Mouse (Mus musculus): ENCODE results near the gene Tmem123. TPM values are rescaled to one million over a fixed set of nuclear protein-coding genes. Genes with fewer than 3 reads are reported as not detected.

Gene Tmem123
- polyA plus RNA-seq, 1 experiment from 2014 or later, result 95.8 TPM

DNA sequence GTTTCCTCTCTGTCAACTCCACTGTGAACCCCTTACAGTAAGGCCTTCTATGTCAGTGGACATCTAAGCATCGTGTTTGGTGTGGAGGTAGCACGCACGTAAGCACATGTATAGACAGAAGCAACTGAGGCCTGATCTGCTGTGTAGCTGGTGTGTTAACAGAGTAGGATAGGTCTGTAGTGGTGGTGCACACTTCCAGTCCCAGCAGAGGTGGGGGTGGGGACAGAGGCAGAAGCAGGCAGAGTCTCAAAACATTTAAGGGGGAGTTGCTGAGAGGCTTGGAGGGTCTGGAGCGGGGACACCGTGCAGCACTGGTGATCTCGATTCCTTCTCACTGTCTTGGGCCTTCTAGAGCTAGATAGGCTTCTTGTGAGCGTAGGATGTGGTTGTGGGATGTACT is 22.2 kb downstream of the Tmem123 start:
- no peak for DNase-seq (ENCODE audit: low spot score)
- H3K9me3 ChIP-seq (ENCODE audit: control insufficient read depth, low read length), result no peaks in the 10 kb centered on the region
- H3K4me1 ChIP-seq (ENCODE audit: control insufficient read depth, insufficient read depth, low read length), result no peaks in the 10 kb centered on the region
- H3K4me3 ChIP-seq (ENCODE audit: low read depth, low read length), result no peak overlapping the region
- H3K4me2 ChIP-seq (ENCODE audit: low read depth, severe bottlenecking), result no peak overlapping the region
- ATAC-seq (ENCODE audit: insufficient number of reproducible peaks, low FRiP score, low TSS enrichment, low read depth), result no peak
- no peak overlapping the region for H3K9ac ChIP-seq (ENCODE audit: low read length)
- H3K36me3 ChIP-seq (ENCODE audit: control insufficient read depth, insufficient read depth, low read length), result 0 out of 2 replicates have a peak, but pooled peaks cover 1% of the 10 kb centered on the region
- H3K27me3 ChIP-seq (ENCODE audit: control insufficient read depth, insufficient read depth, low read length), result no peaks in the 10 kb centered on the region
- WGBS, result 96% methylated on average over 7 of the region's 7 CpGs
- H3K27ac ChIP-seq (replicated peaks; ENCODE audit: low read depth, low read length), result no peak overlapping the region; the same call in 1 of the 2 replicates

- ATAC-seq (ENCODE audit: insufficient number of reproducible peaks, low FRiP score, low TSS enrichment, low read depth) (no peak), DNase-seq (ENCODE audit: low spot score) (no peak)
- Histone ChIP-seq H3K4me3 (ENCODE audit: low read depth, low read length) (no peak overlapping the region), H3K36me3 (ENCODE audit: control insufficient read depth, insufficient read depth, low read length) (peaks cover 2% of the 10 kb centered on the region; the same call in 1 of the 2 replicates), H3K27ac (replicated peaks; ENCODE audit: low read depth, low read length) (no peak overlapping the region), H3K4me1 (ENCODE audit: control insufficient read depth, insufficient read depth, low read length) (no peaks in the 10 kb centered on the region), H3K27me3 (ENCODE audit: control insufficient read depth, insufficient read depth, low read length) (no peaks in the 10 kb centered on the region), H3K9me3 (ENCODE audit: control insufficient read depth, low read length) (no peaks in the 10 kb centered on the region), H3K9ac (ENCODE audit: low read length) (no peak overlapping the region), H3K4me2 (ENCODE audit: low read depth, severe bottlenecking) (no peak overlapping the region)
- 91% methylated on average over 6 of the region's 6 CpGs for WGBS
Measured at GRCm38 (mm10) chr9:7788411-7788810, 24.6 kb downstream of the Tmem123 start.

DNA sequence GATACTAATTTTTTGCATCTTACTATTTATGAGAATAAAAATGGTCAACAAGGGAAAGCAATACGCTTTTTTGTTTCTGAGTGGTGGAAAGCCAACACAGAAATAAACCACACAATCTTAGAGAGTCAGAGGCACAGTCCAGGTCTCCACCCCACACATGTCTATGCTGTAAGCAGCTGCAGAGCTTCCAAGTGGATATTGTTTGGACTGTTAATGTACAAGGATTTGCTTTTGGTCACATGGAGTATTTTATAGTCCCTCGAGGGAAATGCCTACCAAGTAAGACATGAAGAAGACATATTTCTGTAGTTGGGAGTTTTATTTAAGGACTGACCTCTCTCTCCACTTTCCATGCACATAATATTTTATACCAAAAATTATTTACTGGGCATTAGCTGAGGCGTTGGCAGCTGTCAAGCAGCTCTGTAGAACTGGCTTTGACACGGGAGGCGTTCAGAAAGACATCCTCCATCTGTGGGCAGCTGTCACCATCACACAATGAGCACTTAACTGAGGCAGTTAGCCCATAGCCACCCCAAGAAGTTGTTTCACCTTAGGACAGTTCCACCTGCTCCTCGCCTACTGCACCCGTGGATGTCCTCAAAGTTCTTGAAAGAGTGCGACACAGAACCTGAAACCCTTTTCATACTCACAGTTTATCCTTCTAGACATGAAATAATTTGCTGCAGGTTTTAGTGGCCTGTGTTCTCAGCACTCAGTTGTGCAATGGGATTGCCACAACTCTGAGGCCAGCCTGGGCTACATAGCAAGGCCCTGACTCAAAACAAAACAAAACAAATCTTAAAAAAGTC is 26.1 kb downstream of the Tmem123 start:
- H3K4me3 ChIP-seq (ENCODE audit: low read depth, low read length), result no peak overlapping the region
- H3K9ac ChIP-seq (ENCODE audit: low read length), result no peak overlapping the region
- no peak overlapping the region for H3K4me2 ChIP-seq (ENCODE audit: low read depth, severe bottlenecking)
- WGBS, result 89% methylated on average over 8 of the region's 8 CpGs
- H3K4me1 ChIP-seq (ENCODE audit: control insufficient read depth, insufficient read depth, low read length), result no peaks in the 10 kb centered on the region
- DNase-seq (ENCODE audit: low spot score) (no peak), ATAC-seq (ENCODE audit: insufficient number of reproducible peaks, low FRiP score, low TSS enrichment, low read depth) (no peak)
- no peak overlapping the region for H3K27ac ChIP-seq (replicated peaks; ENCODE audit: low read depth, low read length)
- no peaks in the 10 kb centered on the region for H3K9me3 ChIP-seq (ENCODE audit: control insufficient read depth, low read length)
- no peaks in the 10 kb centered on the region for H3K27me3 ChIP-seq (ENCODE audit: control insufficient read depth, insufficient read depth, low read length)
- H3K36me3 ChIP-seq (ENCODE audit: control insufficient read depth, insufficient read depth, low read length), result peaks cover 2% of the 10 kb centered on the region; the same call in 1 of the 2 replicates

- Histone ChIP-seq H3K4me1 (ENCODE audit: control insufficient read depth, insufficient read depth, low read length) (no peaks in the 10 kb centered on the region), H3K27me3 (ENCODE audit: control insufficient read depth, insufficient read depth, low read length) (no peaks in the 10 kb centered on the region), H3K9me3 (ENCODE audit: control insufficient read depth, low read length) (no peaks in the 10 kb centered on the region), H3K9ac (ENCODE audit: low read length) (no peak overlapping the region), H3K4me3 (ENCODE audit: low read depth, low read length) (no peak overlapping the region), H3K4me2 (ENCODE audit: low read depth, severe bottlenecking) (no peak overlapping the region), H3K36me3 (ENCODE audit: control insufficient read depth, insufficient read depth, low read length) (peaks cover 2% of the 10 kb centered on the region; the same call in 1 of the 2 replicates), H3K27ac (replicated peaks; ENCODE audit: low read depth, low read length) (no peak overlapping the region)
- 94% methylated on average over 11 of the region's 11 CpGs for WGBS
- no peak for ATAC-seq (ENCODE audit: insufficient number of reproducible peaks, low FRiP score, low TSS enrichment, low read depth)
- DNase-seq (ENCODE audit: low spot score), result no peak
Measured at GRCm38 (mm10) chr9:7790580-7791084, 26.8 kb downstream of the Tmem123 start.

- 95% methylated on average over 2 of the region's 2 CpGs for WGBS
- Histone ChIP-seq H3K4me3 (ENCODE audit: low read depth, low read length) (no peak overlapping the region), H3K9ac (ENCODE audit: low read length) (no peak overlapping the region), H3K4me1 (ENCODE audit: control insufficient read depth, insufficient read depth, low read length) (no peaks in the 10 kb centered on the region), H3K27me3 (ENCODE audit: control insufficient read depth, insufficient read depth, low read length) (no peaks in the 10 kb centered on the region), H3K9me3 (ENCODE audit: control insufficient read depth, low read length) (no peaks in the 10 kb centered on the region), H3K36me3 (ENCODE audit: control insufficient read depth, insufficient read depth, low read length) (peaks cover 2% of the 10 kb centered on the region; the same call in 1 of the 2 replicates), H3K4me2 (ENCODE audit: low read depth, severe bottlenecking) (no peak overlapping the region), H3K27ac (replicated peaks; ENCODE audit: low read depth, low read length) (no peak overlapping the region)
- ATAC-seq (ENCODE audit: insufficient number of reproducible peaks, low FRiP score, low TSS enrichment, low read depth) (no peak), DNase-seq (ENCODE audit: low spot score) (no peak)
Measured at GRCm38 (mm10) chr9:7793561-7793960, 29.7 kb downstream of the Tmem123 start.

- Histone ChIP-seq H3K9me3 (ENCODE audit: control insufficient read depth, low read length) (no peaks in the 10 kb centered on the region), H3K4me1 (ENCODE audit: control insufficient read depth, insufficient read depth, low read length) (no peaks in the 10 kb centered on the region), H3K36me3 (ENCODE audit: control insufficient read depth, insufficient read depth, low read length) (peaks cover 2% of the 10 kb centered on the region; the same call in 1 of the 2 replicates), H3K9ac (ENCODE audit: low read length) (no peak overlapping the region), H3K4me2 (ENCODE audit: low read depth, severe bottlenecking) (no peak overlapping the region), H3K27me3 (ENCODE audit: control insufficient read depth, insufficient read depth, low read length) (no peaks in the 10 kb centered on the region), H3K27ac (replicated peaks; ENCODE audit: low read depth, low read length) (no peak overlapping the region), H3K4me3 (ENCODE audit: low read depth, low read length) (no peak overlapping the region)
- no peak for ATAC-seq (ENCODE audit: insufficient number of reproducible peaks, low FRiP score, low TSS enrichment, low read depth)
- DNase-seq (ENCODE audit: low spot score), result no peak
Measured at GRCm38 (mm10) chr9:7795581-7795980, 31.7 kb downstream of the Tmem123 start.

- ATAC-seq (ENCODE audit: insufficient number of reproducible peaks, low FRiP score, low TSS enrichment, low read depth) (no peak), DNase-seq (ENCODE audit: low spot score) (no peak)
- no peaks in the 10 kb centered on the region for H3K9me3 ChIP-seq (ENCODE audit: control insufficient read depth, low read length)
- H3K4me2 ChIP-seq (ENCODE audit: low read depth, severe bottlenecking), result no peak overlapping the region
- H3K4me1 ChIP-seq (ENCODE audit: control insufficient read depth, insufficient read depth, low read length), result no peaks in the 10 kb centered on the region
- no peaks in the 10 kb centered on the region for H3K27me3 ChIP-seq (ENCODE audit: control insufficient read depth, insufficient read depth, low read length)
- H3K27ac ChIP-seq (replicated peaks; ENCODE audit: low read depth, low read length), result no peak overlapping the region
- H3K9ac ChIP-seq (ENCODE audit: low read length), result no peak overlapping the region
- 87% methylated on average over 6 of the region's 6 CpGs for WGBS
- no peak overlapping the region for H3K4me3 ChIP-seq (ENCODE audit: low read depth, low read length)
- H3K36me3 ChIP-seq (ENCODE audit: control insufficient read depth, insufficient read depth, low read length), result peaks cover 2% of the 10 kb centered on the region; the same call in 1 of the 2 replicates
Measured at GRCm38 (mm10) chr9:7796129-7796864, 32.5 kb downstream of the Tmem123 start.

GRCm38 (mm10) chr9:7797542-7797941 is 33.7 kb downstream of the Tmem123 start:
- Histone ChIP-seq H3K4me1 (ENCODE audit: control insufficient read depth, insufficient read depth, low read length) (no peaks in the 10 kb centered on the region), H3K27ac (replicated peaks; ENCODE audit: low read depth, low read length) (no peak overlapping the region), H3K4me3 (ENCODE audit: low read depth, low read length) (no peak overlapping the region), H3K9ac (ENCODE audit: low read length) (no peak overlapping the region), H3K9me3 (ENCODE audit: control insufficient read depth, low read length) (no peaks in the 10 kb centered on the region), H3K4me2 (ENCODE audit: low read depth, severe bottlenecking) (no peak overlapping the region), H3K27me3 (ENCODE audit: control insufficient read depth, insufficient read depth, low read length) (no peaks in the 10 kb centered on the region), H3K36me3 (ENCODE audit: control insufficient read depth, insufficient read depth, low read length) (no peaks in the 10 kb centered on the region)
- 91% methylated on average over 2 of the region's 2 CpGs for WGBS
- no peak for DNase-seq (ENCODE audit: low spot score)
- ATAC-seq (ENCODE audit: insufficient number of reproducible peaks, low FRiP score, low TSS enrichment, low read depth), result no peak

Measured in limb, embryonic 11.5 days (tissue).